Mouse (Mus musculus): ENCODE measurements around the gene Esrrg. TPM values are rescaled to one million over a fixed set of nuclear protein-coding genes. Genes with fewer than 3 reads are reported as not detected.

Esrrg gene
- total RNA-seq, 1 experiment from 2014 or later: not detected

- no peak for ATAC-seq (ENCODE audit: extremely low read depth, insufficient number of reproducible peaks, low FRiP score, poor library complexity, severe bottlenecking)
Measured at GRCm38 (mm10) chr1:187807477-187808390, 199.1 kb downstream of the Esrrg start.

DNA sequence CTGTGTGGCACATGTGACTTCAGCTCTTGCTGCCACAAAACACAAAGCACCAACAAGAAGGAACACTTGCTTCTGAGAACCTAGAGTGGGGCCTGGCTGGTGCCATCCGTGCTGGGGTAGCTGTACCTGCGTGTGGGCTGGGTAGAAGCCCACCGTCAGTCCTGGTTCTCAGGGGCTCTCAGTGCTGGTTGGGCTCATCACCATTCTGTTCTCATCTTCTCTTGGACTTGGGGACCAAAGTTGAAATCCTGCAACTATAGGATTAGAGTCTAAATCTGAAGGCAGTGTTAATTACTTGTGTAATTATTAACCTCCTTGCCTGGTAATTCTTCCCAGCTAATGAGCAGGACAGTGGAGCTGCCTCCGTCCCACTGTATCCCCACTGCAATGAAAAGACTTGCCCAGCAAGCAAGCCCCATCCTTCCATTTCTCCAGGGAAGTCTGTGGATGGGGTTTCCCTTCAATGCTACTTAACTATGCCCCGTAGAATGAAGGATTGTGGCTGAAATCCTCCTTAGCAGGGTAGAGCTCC, 199.9 kb downstream of the Esrrg start:
- ATAC-seq (ENCODE audit: extremely low read depth, insufficient number of reproducible peaks, low FRiP score, poor library complexity, severe bottlenecking): no peak

DNA sequence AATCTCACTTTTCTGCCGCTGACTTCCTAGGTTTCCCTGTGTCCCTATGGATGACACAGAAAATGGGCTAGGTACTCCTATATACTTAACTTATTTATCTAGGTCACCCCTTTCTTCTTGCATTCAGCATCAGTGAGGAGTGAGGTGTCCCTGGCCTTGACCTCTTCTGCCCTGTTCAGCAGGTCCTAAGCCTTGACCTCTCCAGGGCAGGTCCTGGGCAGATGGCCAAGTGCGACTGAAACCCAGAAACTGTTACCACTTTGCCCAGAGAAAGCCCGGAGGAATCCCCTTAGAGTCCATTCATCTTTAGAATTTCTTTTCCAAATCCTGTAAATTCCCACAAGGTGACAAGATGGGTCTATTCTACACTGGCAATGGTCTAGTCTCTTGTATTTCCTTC, 201.0 kb downstream of the Esrrg start:
- ATAC-seq (ENCODE audit: extremely low read depth, insufficient number of reproducible peaks, low FRiP score, poor library complexity, severe bottlenecking): no peak

DNA sequence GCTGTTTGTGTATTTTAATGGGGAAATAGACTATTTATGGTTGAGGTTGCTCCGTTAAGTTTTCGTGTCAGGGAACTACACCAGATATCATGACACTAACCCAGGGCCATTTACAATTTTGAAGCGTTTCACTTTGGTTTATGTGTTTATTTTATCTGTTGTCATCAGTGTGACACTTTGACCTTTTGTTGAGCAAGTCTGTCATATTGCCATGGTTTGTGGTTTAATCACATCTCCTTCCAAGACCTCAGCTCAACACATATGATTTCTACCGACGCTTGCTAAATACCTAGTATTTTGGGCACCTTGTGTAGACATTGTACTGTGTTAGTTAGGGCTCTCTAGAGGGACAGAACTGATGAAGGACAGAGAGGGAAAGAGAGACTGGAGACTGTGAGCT, 210.8 kb downstream of the Esrrg start:
- no peak for ATAC-seq (ENCODE audit: extremely low read depth, insufficient number of reproducible peaks, low FRiP score, poor library complexity, severe bottlenecking)

DNA sequence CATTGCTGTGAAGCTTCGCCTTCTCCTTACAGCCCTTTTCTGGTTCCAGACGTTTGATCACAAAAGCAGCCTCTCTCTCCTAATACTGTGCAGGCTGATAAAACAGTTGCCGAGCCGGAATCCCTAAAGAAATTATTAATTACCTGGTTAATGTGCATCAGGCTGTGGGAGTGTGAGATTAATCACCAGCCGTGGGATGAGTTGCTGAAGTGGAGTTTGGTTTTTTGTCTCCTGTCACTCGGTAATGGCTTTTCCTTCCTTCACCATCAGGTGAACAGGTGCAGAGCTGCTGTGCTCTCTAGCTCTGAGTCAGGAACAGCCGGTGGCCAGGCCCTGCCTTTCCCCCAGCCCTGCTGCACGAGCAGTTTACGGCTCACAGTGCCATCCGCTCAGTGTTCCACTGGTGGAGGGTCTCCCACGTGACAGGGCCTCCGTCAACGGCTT, 212.8 kb downstream of the Esrrg start:
- ATAC-seq (ENCODE audit: extremely low read depth, insufficient number of reproducible peaks, low FRiP score, poor library complexity, severe bottlenecking): no peak

DNA sequence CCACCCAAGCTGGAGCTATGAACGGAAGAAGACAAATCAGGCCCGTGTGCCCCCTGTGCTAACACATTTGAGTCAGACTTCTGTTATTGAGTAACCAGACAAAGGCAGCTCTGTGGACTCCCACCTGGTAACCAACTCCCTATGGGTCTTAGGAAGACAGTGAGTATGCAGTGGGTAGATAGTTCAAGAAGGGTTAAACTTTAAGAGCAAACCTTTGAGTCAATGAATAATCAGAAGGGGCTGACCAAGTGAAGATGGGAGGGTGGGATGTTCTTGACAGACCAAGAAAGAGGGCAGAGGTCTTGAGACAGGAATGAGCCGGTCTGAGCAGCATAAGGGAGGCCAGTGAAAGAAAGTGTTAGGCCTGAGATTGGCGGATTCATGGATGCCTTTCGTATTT, 214.8 kb downstream of the Esrrg start:
- no peak for ATAC-seq (ENCODE audit: extremely low read depth, insufficient number of reproducible peaks, low FRiP score, poor library complexity, severe bottlenecking)

- no peak for ATAC-seq (ENCODE audit: extremely low read depth, insufficient number of reproducible peaks, low FRiP score, poor library complexity, severe bottlenecking)
Measured at GRCm38 (mm10) chr1:187825421-187826097, 217.0 kb downstream of the Esrrg start.

DNA sequence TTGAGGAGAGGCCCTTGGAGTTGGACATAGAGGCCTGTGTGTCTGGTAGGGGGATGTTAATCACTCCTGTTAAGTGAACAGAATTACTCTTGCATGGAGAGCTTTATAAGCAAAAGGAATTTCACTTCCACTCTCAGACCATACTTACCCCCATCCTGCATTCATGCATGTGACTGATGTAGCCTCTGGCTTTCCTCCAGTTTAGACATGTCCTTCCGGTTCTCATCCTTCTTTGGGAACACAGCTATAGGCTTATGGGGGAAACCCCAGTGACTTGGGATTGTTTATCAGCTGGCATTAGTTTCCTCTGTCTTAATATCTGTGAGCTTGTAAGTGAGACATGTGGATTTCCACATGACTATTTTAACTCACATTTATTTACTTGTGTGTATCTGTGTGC, 217.5 kb downstream of the Esrrg start:
- no peak for ATAC-seq (ENCODE audit: extremely low read depth, insufficient number of reproducible peaks, low FRiP score, poor library complexity, severe bottlenecking)

- ATAC-seq (ENCODE audit: extremely low read depth, insufficient number of reproducible peaks, low FRiP score, poor library complexity, severe bottlenecking): no peak
Measured at GRCm38 (mm10) chr1:187826869-187827268, 218.3 kb downstream of the Esrrg start.

DNA sequence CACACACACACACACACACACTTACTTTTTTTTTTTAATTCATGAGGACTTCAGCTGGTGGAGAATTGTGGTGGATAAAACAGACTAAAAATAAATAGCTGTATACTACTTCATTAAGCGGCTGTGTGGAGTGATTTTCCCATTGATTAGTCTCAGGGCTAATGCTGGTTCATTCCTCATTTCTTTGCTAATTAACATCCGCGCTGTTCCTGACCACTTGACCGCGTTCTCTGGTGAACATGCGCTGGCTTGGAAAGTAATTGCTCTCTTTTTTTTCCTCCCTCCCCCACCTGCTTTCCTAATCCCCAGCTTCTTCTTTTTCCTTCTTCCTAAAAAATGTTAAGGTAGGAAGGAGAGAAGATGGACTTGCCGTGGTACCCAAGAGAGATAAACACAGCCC, 222.3 kb downstream of the Esrrg start:
- no peak for ATAC-seq (ENCODE audit: extremely low read depth, insufficient number of reproducible peaks, low FRiP score, poor library complexity, severe bottlenecking)

- ATAC-seq (ENCODE audit: extremely low read depth, insufficient number of reproducible peaks, low FRiP score, poor library complexity, severe bottlenecking): no peak
Measured at GRCm38 (mm10) chr1:187832851-187833250, 224.3 kb downstream of the Esrrg start.

GRCm38 (mm10) chr1:187834576-187834975, 226.0 kb downstream of the Esrrg start:
- no peak for ATAC-seq (ENCODE audit: extremely low read depth, insufficient number of reproducible peaks, low FRiP score, poor library complexity, severe bottlenecking)

DNA sequence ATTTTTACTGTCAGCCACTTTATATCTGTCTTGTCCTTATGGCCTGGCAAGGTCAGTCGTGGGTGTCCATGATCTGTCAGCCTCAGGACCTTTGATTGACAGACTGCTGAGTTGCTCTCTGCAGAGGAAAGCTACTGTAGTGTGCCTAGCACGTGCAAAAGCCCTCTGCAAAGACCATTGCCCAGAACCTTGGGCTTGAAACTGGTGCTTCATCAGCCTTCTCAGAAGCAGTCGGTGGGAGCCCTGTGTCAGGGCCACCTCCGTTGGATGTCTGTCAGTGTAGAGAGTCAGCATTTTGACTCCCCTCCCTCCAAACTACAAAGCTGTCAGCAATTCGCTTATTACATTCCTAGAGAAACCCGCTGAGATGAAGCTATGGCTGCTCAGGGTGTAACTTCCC, 227.8 kb downstream of the Esrrg start:
- ATAC-seq (ENCODE audit: extremely low read depth, insufficient number of reproducible peaks, low FRiP score, poor library complexity, severe bottlenecking): no peak

DNA sequence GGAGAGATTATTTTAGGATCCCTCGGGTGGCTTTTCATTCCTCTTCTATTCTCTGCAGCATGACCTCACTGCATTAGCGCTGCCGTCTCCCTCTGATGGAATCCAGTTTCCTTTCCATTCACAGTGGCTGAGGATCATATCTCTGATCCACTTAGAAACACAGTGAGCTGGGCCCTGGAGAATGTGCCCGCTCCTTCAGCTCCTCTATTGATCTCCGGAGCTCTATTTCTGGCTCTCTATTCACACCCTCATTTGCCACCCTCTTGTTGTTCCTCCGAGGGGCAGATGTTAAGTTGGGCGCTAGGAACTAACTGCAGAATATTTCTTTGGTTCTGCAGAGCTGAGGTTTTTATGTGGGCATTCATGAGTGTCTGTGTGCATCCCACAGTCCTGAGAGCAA, 228.3 kb downstream of the Esrrg start:
- no peak for ATAC-seq (ENCODE audit: extremely low read depth, insufficient number of reproducible peaks, low FRiP score, poor library complexity, severe bottlenecking)

- ATAC-seq (ENCODE audit: extremely low read depth, insufficient number of reproducible peaks, low FRiP score, poor library complexity, severe bottlenecking): no peak
Measured at GRCm38 (mm10) chr1:187841629-187842028, 233.0 kb downstream of the Esrrg start.

DNA sequence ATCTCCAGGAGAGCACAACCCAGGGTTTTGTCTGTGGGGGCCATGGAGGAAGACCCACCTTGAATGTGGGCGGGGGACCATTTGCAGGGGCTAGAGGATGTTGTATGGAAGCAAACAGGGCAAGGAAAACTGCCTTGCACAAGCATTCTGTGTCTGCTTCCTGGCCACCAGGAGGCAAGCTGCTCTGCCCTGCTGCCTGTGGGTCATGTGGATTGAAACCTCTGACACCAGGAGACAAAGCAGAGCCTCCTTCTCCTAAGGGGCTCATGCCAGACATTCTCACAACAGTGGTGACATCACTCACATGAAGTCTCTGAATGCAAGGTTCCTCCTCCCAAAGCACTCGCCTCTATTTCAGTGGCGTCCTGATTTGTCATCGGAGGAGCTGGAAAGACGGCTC, 234.1 kb downstream of the Esrrg start:
- ATAC-seq (ENCODE audit: extremely low read depth, insufficient number of reproducible peaks, low FRiP score, poor library complexity, severe bottlenecking): no peak

- no peak for ATAC-seq (ENCODE audit: extremely low read depth, insufficient number of reproducible peaks, low FRiP score, poor library complexity, severe bottlenecking)
Measured at GRCm38 (mm10) chr1:187854148-187854547, 245.6 kb downstream of the Esrrg start.

GRCm38 (mm10) chr1:187862339-187862738, 253.7 kb downstream of the Esrrg start:
- ATAC-seq (ENCODE audit: extremely low read depth, insufficient number of reproducible peaks, low FRiP score, poor library complexity, severe bottlenecking): no peak

- ATAC-seq (ENCODE audit: extremely low read depth, insufficient number of reproducible peaks, low FRiP score, poor library complexity, severe bottlenecking): no peak
Measured at GRCm38 (mm10) chr1:187868427-187868826, 259.8 kb downstream of the Esrrg start.

DNA sequence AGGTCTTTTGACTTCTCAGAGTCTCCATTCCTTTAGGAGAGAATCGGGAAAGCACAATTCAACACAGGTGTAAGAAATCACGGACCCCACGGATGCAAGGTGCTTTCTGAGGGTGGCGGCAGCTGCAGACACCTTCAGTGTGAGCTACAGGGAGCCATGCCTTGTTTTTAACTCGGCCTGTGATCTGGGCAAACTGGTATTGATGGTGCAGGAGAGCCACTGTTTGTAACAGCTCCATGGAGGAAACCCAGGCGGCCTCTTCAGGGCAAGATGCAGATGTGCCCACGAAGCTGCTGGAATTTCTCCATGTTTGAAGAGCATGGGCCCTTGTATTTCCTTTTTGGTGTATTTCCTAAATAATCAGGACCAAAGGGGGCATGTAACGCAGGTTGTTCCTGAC, 263.6 kb downstream of the Esrrg start:
- no peak for ATAC-seq (ENCODE audit: extremely low read depth, insufficient number of reproducible peaks, low FRiP score, poor library complexity, severe bottlenecking)
